Mouse (Mus musculus) kidney, postnatal 0 days (tissue): ENCODE measurements around the gene Plxnb2. TPM values are rescaled to one million over a fixed set of nuclear protein-coding genes. Genes with fewer than 3 reads are reported as not detected.

Source experiments
- ATAC-seq: fragments of 200-750 bp; cut with Nextera tagmentation; replicated peaks from 2 replicates; pipeline ENCODE4 v1.8.0; 2017; ENCODE audit warnings: low read depth, moderate number of reproducible peaks, moderate TSS enrichment, moderate library complexity; ENCODE audit not compliant: low FRiP score
- DNase-seq: peaks from one replicate; pipeline ENCODE4 v3.0.0-alpha.2; 2016; ENCODE audit warnings: low spot score
- H3K27ac ChIP-seq: fragments of 300-500 bp; sonication (generic); 2 replicates; pipeline ENCODE4 v1.5.1; 2014; ENCODE audit warnings: mild to moderate bottlenecking
- H3K27me3 ChIP-seq: fragments of 300-500 bp; sonication (generic); 2 replicates; pipeline ENCODE4 v1.6.1; 2014; ENCODE audit warnings: low read length, mixed read lengths; ENCODE audit not compliant: insufficient read depth
- H3K36me3 ChIP-seq: fragments of 300-500 bp; sonication (generic); 2 replicates; pipeline ENCODE4 v1.6.1; 2014; ENCODE audit warnings: low read length, mixed read lengths; ENCODE audit not compliant: insufficient read depth
- H3K4me1 ChIP-seq: fragments of 300-500 bp; sonication (generic); replicated peaks from 2 replicates; pipeline ENCODE4 v1.6.1; 2014; ENCODE audit warnings: antibody characterized with exemption, low read length, mixed read lengths; ENCODE audit not compliant: insufficient read depth
- H3K4me2 ChIP-seq: fragments of 300-500 bp; sonication (generic); 2 replicates; pipeline ENCODE4 v1.6.1; 2014; ENCODE audit warnings: mild to moderate bottlenecking, low read length, moderate library complexity, mixed read lengths
- H3K4me3 ChIP-seq: fragments of 300-500 bp; sonication (generic); replicated peaks from 2 replicates; pipeline ENCODE4 v1.5.1; 2014; ENCODE audit warnings: low read depth, low read length
- H3K9ac ChIP-seq: fragments of 300-500 bp; sonication (generic); 2 replicates; pipeline ENCODE4 v1.6.1; 2014; ENCODE audit warnings: low read depth, low read length
- H3K9me3 ChIP-seq: fragments of 300-500 bp; sonication (generic); replicated peaks from 2 replicates; pipeline ENCODE4 v1.6.1; 2016; ENCODE audit warnings: low read length, inconsistent platforms, mixed read lengths
- CTCF ChIP-seq: IDR thresholded peaks from 2 replicates; pipeline ENCODE4 v1.5.1; 2016; ENCODE audit warnings: antibody characterized with exemption, low read depth, mild to moderate bottlenecking, moderate library complexity
- WGBS: fragments of 180-500 bp; shearing (Covaris S2); extraction: QIAGEN DNeasy Blood & Tissue Kit; methylation state at CpG from one replicate; pipeline ENCODE4 v1.1.7; 2014; 5-methylcytosine and 5-hydroxymethylcytosine counted together
- polyA plus RNA-seq: library from polyadenylated mRNA; unstranded; fragments of >200 nt; fragmentation: Nextera tagmentation; extraction: Ambion mirVana; gene quantifications from 2 replicates; pipeline ENCODE4 v1.2.1, GENCODE M21; 2015

Gene Plxnb2
- polyA plus RNA-seq, 1 experiment from 2014 or later = 126 TPM

DNA sequence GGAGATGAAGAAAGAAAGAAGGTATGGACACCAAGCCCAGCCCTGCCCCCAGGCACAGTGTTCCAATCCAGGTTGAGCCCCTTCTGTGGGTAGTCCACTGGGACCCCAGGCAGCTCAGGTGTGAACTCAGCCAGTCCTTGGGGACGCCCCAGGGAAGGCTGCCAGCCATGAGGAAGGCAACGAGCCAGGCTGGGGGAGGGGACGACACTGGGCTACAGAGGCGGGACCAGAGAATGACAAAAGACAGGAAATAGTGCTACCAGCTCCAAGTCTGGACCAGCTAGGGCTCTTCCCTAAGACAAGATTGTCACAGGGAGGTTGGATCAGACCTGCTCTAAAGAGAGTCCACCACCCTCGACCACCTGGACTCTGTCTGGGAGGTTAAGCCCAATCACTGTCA lies 3.5 kb downstream of the Plxnb2 start:
- Histone ChIP-seq H3K4me2 (peak overlapping the region; percentile 73), H3K27me3 (no peaks in the 10 kb centered on the region), H3K9ac (peak overlapping the region; percentile 31; the same call in 1 of the 2 replicates), H3K4me1 (peaks cover 70% of the 10 kb centered on the region), H3K27ac (peak overlapping the region; percentile 93), H3K4me3 (no peak overlapping the region), H3K36me3 (no peaks in the 10 kb centered on the region), H3K9me3 (no peaks in the 10 kb centered on the region)
- ATAC-seq (no peak), DNase-seq (no peak)
- no peak for TF ChIP-seq CTCF
- 5% methylated on average over 5 of the region's 5 CpGs for WGBS

DNA sequence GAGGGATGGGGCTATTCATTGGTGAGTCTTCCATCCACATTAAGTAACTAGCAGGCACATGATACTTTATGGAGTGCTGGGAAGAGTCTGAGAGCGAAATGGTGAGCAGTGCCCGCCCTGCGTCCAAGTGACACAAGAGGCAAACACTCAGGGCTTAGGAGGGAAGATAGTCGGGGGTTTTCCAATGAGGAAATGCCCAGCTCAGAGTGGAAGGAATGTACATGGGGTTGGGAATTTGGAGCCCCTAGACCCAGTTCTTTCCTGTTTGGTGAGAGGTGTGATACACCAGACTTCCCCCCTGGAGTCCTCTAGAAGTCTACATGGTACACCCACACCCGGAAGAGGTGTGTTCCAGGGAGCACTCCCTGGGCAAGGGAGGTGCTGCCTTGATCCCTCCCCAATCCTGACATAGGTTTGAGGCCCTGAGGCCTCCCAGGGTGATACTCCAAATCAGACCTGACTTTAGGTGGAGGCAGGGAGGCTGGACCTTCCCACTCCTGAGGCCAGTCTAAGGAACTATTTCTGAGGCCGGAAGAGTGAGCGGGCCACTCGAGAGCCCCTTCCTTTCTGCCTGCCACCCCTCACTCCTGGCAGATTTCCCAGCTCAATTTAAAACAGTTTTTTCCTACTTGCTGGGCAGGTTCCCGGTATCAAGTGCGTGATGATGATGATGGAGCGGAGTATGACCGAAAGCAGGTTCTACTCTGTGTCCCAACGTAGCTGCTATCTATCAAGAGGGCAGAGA lies 5.0 kb downstream of the Plxnb2 start:
- Histone ChIP-seq H3K27ac (peak overlapping the region; percentile 62), H3K9ac (no peak overlapping the region), H3K36me3 (no peaks in the 10 kb centered on the region), H3K4me1 (peaks cover 68% of the 10 kb centered on the region), H3K4me3 (no peak overlapping the region), H3K4me2 (0 out of 2 replicates have a peak overlapping the region, but pooled peaks have one; percentile 7), H3K9me3 (no peaks in the 10 kb centered on the region), H3K27me3 (no peaks in the 10 kb centered on the region)
- no peak for TF ChIP-seq CTCF
- no peak for ATAC-seq
- no peak for DNase-seq
- 73% methylated on average over 13 of the region's 13 CpGs for WGBS

DNA sequence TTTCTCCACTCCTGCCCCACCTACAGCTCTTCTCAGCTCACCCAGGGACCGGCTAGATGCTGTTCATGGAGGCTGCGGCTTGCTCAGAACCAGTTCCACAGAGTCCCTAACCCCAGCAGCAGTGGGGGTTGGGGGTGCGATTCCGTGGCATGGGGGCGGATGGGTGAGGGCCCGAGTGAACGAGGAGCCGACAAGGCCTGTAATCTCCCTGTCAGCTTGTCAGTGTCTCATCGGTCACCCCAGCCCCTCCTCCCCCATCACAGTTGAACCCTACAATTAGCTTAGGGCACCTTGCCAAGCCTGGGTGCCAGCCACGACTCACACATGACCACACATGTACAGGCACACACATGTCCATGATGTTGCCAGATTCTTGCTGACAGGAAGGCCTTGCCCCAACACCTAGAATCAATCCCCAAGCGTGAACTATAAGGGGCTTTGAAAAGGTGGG lies 5.7 kb downstream of the Plxnb2 start:
- Histone ChIP-seq H3K36me3 (no peaks in the 10 kb centered on the region), H3K4me1 (peaks cover 75% of the 10 kb centered on the region), H3K27ac (peak overlapping the region; percentile 62), H3K4me2 (peak overlapping the region; percentile 7; the same call in 1 of the 2 replicates), H3K4me3 (no peak overlapping the region), H3K9me3 (no peaks in the 10 kb centered on the region), H3K27me3 (no peaks in the 10 kb centered on the region), H3K9ac (no peak overlapping the region; the same call in 1 of the 2 replicates)
- DNase-seq = no peak
- WGBS = 49% methylated on average over 11 of the region's 11 CpGs
- ATAC-seq = no peak
- no peak for TF ChIP-seq CTCF

DNA sequence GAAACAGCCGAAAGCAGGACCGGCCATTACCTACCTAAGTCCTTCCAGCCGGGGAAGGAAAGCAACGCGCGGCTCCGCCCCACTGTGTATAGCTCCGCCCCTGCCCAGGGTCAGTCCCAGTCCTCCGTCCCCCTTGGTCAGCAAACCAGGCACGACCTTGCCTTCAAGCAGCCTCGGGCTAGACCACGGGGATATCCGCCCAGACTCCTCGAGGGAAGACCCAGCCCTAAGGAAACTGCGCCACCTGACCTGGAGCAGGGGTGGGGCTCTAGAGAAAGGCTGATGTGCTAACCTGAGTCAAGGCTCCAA lies 6.7 kb downstream of the Plxnb2 start:
- DNase-seq (peak; percentile 80), ATAC-seq (peak; percentile 75)
- Histone ChIP-seq H3K9ac (peak overlapping the region; percentile 75), H3K36me3 (no peaks in the 10 kb centered on the region), H3K9me3 (no peaks in the 10 kb centered on the region), H3K4me2 (peak overlapping the region; percentile 100), H3K27ac (peak overlapping the region; percentile 84), H3K4me3 (peak overlapping the region; percentile 50), H3K27me3 (no peaks in the 10 kb centered on the region), H3K4me1 (peaks cover 85% of the 10 kb centered on the region)
- WGBS = 4% methylated on average over 15 of the region's 15 CpGs
- no peak for TF ChIP-seq CTCF

DNA sequence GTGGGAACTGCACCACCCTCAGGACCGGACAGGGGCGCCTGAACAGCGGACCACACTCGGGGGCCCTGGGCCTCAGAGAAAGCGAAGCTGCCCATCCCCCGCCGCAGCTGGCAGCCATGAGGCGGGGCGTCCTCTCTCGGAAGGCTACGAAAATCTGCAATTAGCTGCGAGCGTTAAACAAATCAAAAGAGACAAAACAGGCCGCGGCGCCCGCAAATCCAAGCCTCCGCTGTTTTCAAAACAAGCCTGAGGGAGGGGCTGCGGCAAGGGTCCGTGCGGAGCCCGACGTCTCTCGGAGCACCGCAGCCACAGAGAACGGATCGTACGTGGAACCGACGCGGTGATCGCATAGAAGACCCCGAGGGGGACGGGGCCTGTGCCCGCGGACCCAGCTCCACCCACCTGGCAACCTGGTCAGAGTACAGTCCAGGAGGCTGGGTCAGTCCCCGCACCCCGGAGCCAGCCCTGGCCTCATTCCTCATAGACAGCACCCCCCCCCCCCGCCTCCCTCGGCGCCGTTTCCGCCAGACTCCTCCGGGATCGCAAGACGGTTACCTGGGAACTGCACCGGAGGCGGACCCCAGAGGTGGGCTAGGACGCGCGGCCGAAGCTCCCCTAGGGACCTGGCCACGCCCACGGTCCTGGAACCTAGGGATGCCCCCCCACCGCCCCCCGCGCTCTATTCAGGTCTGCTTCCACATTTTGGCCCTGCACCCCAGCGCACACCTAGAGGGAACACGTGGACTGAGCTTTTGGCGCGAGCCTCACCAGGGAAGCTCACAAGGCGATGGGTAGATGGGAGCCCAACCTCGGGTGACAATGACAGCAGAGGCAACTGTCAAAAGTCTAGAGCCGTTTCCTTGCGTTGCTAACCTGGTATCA lies 7.3 kb downstream of the Plxnb2 start:
- ATAC-seq (peak; percentile 40), DNase-seq (peak; percentile 61)
- TF ChIP-seq CTCF = no peak
- Histone ChIP-seq H3K9ac (peak overlapping the region; percentile 75), H3K4me3 (peak overlapping the region; percentile 50), H3K4me1 (peaks cover 83% of the 10 kb centered on the region), H3K4me2 (peak overlapping the region; percentile 100), H3K27ac (peak overlapping the region; percentile 84), H3K36me3 (0 out of 2 replicates have a peak, but pooled peaks cover 2% of the 10 kb centered on the region), H3K9me3 (no peaks in the 10 kb centered on the region), H3K27me3 (no peaks in the 10 kb centered on the region)
- WGBS = 1% methylated on average over 62 of the region's 65 CpGs

DNA sequence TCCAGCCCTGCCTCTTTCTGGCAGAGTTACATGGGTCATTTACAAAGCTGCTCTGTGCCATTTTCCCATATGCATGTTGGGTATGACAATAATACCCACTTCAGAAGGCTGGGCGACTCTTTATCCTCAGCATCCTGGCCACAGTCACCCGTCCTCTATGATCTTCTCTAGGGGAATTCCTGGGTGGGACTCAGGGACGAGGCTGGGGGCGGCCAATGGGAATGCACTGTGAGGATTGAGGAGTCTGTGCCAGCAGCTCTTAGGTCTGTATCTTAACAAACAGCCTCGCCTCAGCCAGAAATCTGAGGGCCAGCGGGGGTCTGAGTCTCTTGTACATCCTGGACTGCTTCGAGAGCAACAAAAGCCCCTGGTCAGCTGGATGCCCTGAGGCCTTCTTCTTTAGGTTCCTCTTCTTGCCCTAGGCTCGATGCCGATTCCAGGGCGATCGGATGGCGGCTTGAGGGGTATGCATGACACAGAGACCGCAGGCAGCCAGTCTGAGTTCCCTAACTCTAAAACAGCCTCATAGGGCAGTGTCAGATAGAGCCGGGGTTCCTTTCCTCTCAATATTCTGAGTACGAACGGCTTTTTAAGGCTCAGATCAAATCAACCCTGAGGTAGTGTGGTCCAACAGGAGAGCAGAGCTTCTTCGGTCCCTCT lies 8.2 kb downstream of the Plxnb2 start:
- DNase-seq (no peak), ATAC-seq (no peak)
- Histone ChIP-seq H3K4me1 (peaks cover 75% of the 10 kb centered on the region), H3K27ac (peak overlapping the region; percentile 84; the same call in 1 of the 2 replicates), H3K27me3 (no peaks in the 10 kb centered on the region), H3K9me3 (no peaks in the 10 kb centered on the region), H3K36me3 (peaks cover 11% of the 10 kb centered on the region; the same call in 1 of the 2 replicates), H3K4me2 (peak overlapping the region; percentile 100), H3K9ac (peak overlapping the region; percentile 75), H3K4me3 (peak overlapping the region; percentile 50)
- WGBS = 51% methylated on average over 17 of the region's 17 CpGs
- no peak for TF ChIP-seq CTCF
